Mouse (Mus musculus): ENCODE measurements at regions not wholly inside any gene's neighbourhood (a gene's known extent, or its start where the extent isn't known, plus 50 kb on each side); places are given as distances from the start of the nearest gene placed in this dataset.

GRCm38 (mm10) chr2:166489041-166489872, 224.4 kb downstream of the Prex1 start:
- TF ChIP-seq CTCF (IDR thresholded peaks at IDR 0.05; ENCODE audit: low read depth): no peak
- no peak for TF ChIP-seq EP300 (IDR thresholded peaks at IDR 0.05; ENCODE audit: low read depth)
- DNase-seq (no peak), ATAC-seq (no peak)
- no peak overlapping the region for H3K9ac ChIP-seq (replicated peaks)
- H3K9me3 ChIP-seq (ENCODE audit: low read length): no peaks in the 10 kb centered on the region
- no peaks in the 10 kb centered on the region for H3K27me3 ChIP-seq (ENCODE audit: insufficient read depth, low read length)
- no peaks in the 10 kb centered on the region for H3K36me3 ChIP-seq (replicated peaks; ENCODE audit: insufficient read depth, low read length)
- H3K4me3 ChIP-seq (ENCODE audit: low read depth, low read length): no peak overlapping the region
- H3K4me1 ChIP-seq (ENCODE audit: insufficient read depth): 0 out of 2 replicates have a peak, but pooled peaks cover 7% of the 10 kb centered on the region
- WGBS (ENCODE audit: insufficient replicate concordance): 56% methylated on average over 15 of the region's 15 CpGs
- no peak overlapping the region for H3K27ac ChIP-seq (ENCODE audit: low read depth)
- H3K4me2 ChIP-seq (ENCODE audit: low read depth, low read length): no peak overlapping the region

GRCm38 (mm10) chr2:166487688-166488087, 225.9 kb downstream of the Prex1 start:
- no peak overlapping the region for H3K4me2 ChIP-seq (ENCODE audit: low read depth, low read length)
- no peak overlapping the region for H3K27ac ChIP-seq (ENCODE audit: low read depth)
- no peak for TF ChIP-seq CTCF (IDR thresholded peaks at IDR 0.05; ENCODE audit: low read depth)
- no peak for TF ChIP-seq EP300 (IDR thresholded peaks at IDR 0.05; ENCODE audit: low read depth)
- ATAC-seq (no peak), DNase-seq (no peak)
- 81% methylated on average over 15 of the region's 15 CpGs for WGBS (ENCODE audit: insufficient replicate concordance)
- no peaks in the 10 kb centered on the region for H3K36me3 ChIP-seq (replicated peaks; ENCODE audit: insufficient read depth, low read length)
- H3K9me3 ChIP-seq (ENCODE audit: low read length): no peaks in the 10 kb centered on the region
- H3K4me1 ChIP-seq (ENCODE audit: insufficient read depth): 0 out of 2 replicates have a peak, but pooled peaks cover 7% of the 10 kb centered on the region
- no peaks in the 10 kb centered on the region for H3K27me3 ChIP-seq (ENCODE audit: insufficient read depth, low read length)
- no peak overlapping the region for H3K4me3 ChIP-seq (ENCODE audit: low read depth, low read length)
- H3K9ac ChIP-seq (replicated peaks): no peak overlapping the region

GRCm38 (mm10) chr2:166485788-166486187, 227.8 kb downstream of the Prex1 start:
- TF ChIP-seq CTCF (IDR thresholded peaks at IDR 0.05; ENCODE audit: low read depth) (0 out of 2 replicates have a peak, but pooled peaks have one; percentile 13), EP300 (IDR thresholded peaks at IDR 0.05; ENCODE audit: low read depth) (no peak)
- Histone ChIP-seq H3K27me3 (ENCODE audit: insufficient read depth, low read length) (no peaks in the 10 kb centered on the region), H3K4me2 (ENCODE audit: low read depth, low read length) (no peak overlapping the region), H3K4me1 (ENCODE audit: insufficient read depth) (no peaks in the 10 kb centered on the region), H3K36me3 (replicated peaks; ENCODE audit: insufficient read depth, low read length) (no peaks in the 10 kb centered on the region), H3K4me3 (ENCODE audit: low read depth, low read length) (no peak overlapping the region), H3K27ac (ENCODE audit: low read depth) (no peak overlapping the region), H3K9ac (replicated peaks) (no peak overlapping the region), H3K9me3 (ENCODE audit: low read length) (no peaks in the 10 kb centered on the region)
- DNase-seq: no peak
- no peak for ATAC-seq
- WGBS (ENCODE audit: insufficient replicate concordance): 54% methylated on average over 4 of the region's 4 CpGs

GRCm38 (mm10) chr2:166485361-166485760, 228.3 kb downstream of the Prex1 start:
- Histone ChIP-seq H3K4me2 (ENCODE audit: low read depth, low read length) (no peak overlapping the region), H3K4me1 (ENCODE audit: insufficient read depth) (no peaks in the 10 kb centered on the region), H3K9ac (replicated peaks) (no peak overlapping the region), H3K4me3 (ENCODE audit: low read depth, low read length) (no peak overlapping the region), H3K36me3 (replicated peaks; ENCODE audit: insufficient read depth, low read length) (no peaks in the 10 kb centered on the region), H3K27ac (ENCODE audit: low read depth) (no peak overlapping the region), H3K27me3 (ENCODE audit: insufficient read depth, low read length) (no peaks in the 10 kb centered on the region), H3K9me3 (ENCODE audit: low read length) (no peaks in the 10 kb centered on the region)
- ATAC-seq: no peak
- 69% methylated on average over 6 of the region's 6 CpGs for WGBS (ENCODE audit: insufficient replicate concordance)
- TF ChIP-seq EP300 (IDR thresholded peaks at IDR 0.05; ENCODE audit: low read depth) (no peak), CTCF (IDR thresholded peaks at IDR 0.05; ENCODE audit: low read depth) (no peak)
- no peak for DNase-seq

DNA sequence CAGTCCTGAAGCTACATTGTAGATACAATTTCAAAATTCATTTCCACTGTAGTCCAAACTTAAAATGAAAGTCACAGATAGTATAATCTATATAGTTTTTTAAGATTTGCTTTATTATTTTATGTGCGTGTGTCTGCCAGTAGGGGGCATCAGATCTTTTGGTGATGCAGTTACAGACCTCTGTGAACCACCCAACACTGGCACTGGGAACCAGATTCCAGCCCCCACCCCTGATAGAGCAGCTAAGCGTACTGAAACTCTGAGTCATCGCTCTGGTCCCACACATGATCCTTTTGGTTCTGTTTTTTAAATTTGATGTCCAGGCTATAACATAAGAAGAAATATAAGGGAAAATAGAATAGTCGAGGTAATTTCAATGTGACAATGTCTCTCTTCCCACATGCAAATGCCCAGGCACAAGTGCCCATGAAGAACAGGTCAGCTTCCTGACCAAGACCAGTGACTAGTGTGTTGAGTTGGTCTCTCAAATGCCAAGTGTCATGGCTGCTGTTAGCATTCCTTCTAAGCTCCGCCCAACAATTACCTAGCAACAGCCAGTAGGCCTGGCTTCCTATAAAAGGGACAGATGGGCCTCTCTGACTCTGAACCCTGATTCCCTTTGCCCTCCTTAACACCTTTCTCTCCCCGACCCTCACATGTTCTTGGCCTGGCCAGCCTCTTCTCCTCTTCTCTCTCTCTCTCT, 229.9 kb downstream of the Prex1 start:
- WGBS (ENCODE audit: insufficient replicate concordance): 79% methylated on average over 6 of the region's 6 CpGs
- no peak overlapping the region for H3K9ac ChIP-seq (replicated peaks)
- DNase-seq (no peak), ATAC-seq (no peak)
- no peaks in the 10 kb centered on the region for H3K4me1 ChIP-seq (ENCODE audit: insufficient read depth)
- TF ChIP-seq CTCF (IDR thresholded peaks at IDR 0.05; ENCODE audit: low read depth): no peak; the same call in 1 of the 2 replicates
- no peak for TF ChIP-seq EP300 (IDR thresholded peaks at IDR 0.05; ENCODE audit: low read depth)
- H3K9me3 ChIP-seq (ENCODE audit: low read length): no peaks in the 10 kb centered on the region
- H3K4me2 ChIP-seq (ENCODE audit: low read depth, low read length): no peak overlapping the region
- H3K4me3 ChIP-seq (ENCODE audit: low read depth, low read length): no peak overlapping the region
- no peaks in the 10 kb centered on the region for H3K27me3 ChIP-seq (ENCODE audit: insufficient read depth, low read length)
- H3K36me3 ChIP-seq (replicated peaks; ENCODE audit: insufficient read depth, low read length): no peaks in the 10 kb centered on the region
- H3K27ac ChIP-seq (ENCODE audit: low read depth): no peak overlapping the region

Measured in liver, postnatal 0 days (tissue).